Mouse (Mus musculus) urinary bladder, adult 18-20 months (tissue): ENCODE results near the gene Mrtfa.
A peak's percentile ranks its signal among the peaks of the same experiment; 100 is the strongest.

Experiments used
- DNase-seq, 2 experiments: peaks; one replicate each; pipeline ENCODE4 v3.0.0; 2022; ENCODE audit warnings: low spot score in 2 of 2, mixed read lengths in 2 of 2

The Mrtfa gene

DNA sequence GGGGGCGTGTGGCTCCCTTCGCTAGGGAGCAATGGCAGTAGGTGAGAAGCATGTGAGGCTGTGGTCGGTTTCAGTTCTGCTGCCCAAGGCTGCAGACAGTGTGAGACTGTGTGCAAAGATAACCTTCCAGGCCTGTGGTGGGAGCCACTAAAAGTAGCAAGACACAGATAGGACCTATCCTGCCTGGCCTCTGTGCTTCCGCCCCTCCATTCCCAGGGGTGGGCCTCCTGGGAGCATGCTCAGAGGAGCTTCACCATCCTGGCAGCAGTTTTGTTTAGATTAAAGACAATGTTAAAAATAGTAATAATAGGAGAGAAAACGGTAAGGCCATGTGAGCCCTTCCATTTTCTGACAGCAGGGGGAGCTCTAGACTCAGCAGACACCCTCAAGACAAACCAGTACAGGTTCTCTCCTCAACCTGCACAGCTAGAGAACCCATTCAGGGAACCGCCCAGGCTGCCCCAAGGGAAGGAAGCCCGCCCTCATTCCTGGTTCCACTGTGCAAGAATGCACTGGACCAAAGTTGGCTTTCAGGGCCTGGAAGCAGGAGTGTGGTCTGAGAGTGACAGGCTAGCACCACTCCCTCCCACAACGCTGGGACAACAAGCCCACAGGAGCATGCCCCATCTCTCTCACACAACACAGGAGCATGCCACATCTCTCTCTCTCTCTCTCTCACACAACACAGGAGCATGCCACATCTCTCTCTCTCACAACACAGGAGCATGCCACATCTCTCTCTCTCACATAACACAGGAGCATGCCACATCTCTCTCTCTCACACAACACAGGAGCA, 163.0 kb downstream of the Mrtfa start:
- DNase-seq = peak; percentile 48 to 79

DNA sequence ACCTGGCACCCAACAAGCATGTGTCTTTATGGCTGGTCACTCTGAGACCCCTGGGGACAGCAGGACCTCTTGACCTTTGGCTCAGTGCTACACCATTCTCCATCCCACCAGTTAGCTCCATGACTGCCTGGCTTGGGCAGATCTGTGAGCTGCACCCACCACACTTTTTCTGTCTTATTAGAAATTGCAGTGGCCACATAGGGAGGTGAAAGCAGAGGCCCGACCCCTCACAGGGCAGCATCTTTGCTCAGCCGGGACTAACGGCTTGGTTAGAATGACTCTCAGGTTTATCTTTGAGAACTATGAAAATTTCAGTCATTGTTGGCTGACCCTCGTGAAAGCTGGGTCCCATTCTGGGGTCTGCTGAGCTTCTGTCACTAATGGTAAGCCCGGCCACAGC, 163.7 kb downstream of the Mrtfa start:
- DNase-seq = no peak

DNA sequence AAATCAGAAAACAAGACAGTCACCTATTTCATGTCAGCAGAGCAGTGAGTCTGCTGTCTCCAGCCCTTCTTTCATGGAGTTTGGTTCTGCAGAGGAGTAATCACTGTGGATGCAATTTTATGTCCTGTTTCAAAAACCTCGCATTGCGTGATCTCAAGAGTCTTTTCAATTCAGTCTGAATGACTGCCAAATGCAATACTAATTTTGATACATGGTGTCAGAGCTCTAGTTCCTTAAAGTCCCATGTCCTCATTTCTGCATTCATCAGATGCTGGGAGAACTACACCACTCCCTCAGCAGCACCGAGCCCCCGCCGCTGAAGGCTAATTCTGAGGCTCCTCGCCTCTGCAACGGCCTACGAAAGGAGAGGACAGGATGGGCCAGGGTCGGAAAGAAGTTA, 166.7 kb downstream of the Mrtfa start:
- DNase-seq = no peak

DNA sequence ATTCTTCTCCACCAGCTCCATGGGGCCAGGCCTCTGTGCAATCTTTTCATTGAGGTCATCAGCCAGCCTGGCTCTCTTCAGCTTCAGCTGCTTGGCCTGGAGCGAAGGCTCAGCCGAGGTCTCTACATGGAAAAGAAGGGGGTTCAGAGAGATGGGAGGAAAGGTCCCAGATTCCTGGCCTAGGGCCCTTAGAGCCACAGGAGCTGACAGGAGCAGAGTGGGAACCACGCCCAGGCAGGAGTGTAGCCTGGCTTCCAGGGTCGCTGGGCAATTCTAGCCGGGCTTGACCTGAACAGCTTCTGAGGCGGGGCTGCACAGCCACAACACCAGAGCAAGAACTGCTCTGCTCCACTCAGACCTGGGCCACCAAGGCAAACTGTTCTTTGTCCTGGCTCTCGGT, 168.1 kb downstream of the Mrtfa start:
- DNase-seq = no peak

DNA sequence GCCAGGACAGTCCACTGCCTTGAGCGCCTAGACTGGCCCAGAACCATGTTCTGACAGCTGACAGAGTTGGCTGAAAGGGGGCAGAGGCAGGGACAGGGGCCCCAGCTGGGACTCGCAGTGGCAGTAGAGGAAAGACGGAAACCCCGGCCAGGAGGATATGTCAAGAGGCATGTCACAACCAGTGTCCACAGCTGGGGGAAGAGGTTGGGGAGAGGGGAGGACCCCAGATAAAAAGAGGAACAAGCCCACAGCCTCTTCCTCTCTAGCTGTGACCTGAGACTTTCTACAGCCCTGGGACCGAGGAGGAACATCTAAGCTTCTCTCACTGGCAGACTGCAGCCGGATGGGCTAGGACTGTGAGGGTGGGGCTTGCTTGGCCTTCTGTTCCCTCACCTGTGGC, 169.2 kb downstream of the Mrtfa start:
- no peak for DNase-seq

DNA sequence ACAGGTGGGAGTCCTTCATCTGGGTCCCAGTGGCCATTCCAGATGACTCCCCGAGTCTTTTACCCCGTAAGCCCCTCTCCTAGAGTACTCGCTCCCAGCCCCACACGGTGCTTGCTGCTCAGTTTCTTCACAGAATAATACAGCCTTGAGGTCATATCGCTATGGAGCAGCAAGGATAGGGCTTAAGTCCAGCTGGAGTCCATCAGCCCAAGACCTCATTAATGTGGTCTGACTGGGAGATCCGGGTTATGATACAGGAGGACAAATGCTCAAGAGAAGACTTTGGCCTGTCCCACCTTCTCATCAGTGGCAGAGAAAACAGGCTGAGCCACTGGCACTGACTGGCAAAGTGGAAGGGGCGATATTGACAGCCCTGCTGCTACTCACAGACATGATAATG, 173.2 kb downstream of the Mrtfa start:
- DNase-seq = no peak

DNA sequence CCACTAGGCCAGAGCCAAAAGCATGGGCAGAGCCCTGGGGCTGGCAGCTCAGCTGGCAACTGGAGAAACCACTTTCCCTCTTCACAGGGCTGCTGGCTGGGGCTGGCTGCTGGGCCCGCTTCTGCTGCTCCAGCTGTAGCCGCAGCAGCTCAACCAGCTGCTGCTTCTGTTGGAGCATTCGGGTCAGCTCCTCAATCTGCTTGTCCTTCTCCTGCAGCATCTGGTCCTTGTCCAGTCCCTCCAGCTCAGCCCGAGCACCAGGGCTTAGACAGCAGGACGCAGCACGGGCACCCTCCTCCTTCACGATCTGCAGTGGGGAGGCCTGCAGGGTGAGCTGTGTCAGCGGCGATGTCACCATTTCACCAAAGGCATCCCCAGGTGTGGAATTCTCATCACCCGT, 174.1 kb downstream of the Mrtfa start:
- DNase-seq = no peak

DNA sequence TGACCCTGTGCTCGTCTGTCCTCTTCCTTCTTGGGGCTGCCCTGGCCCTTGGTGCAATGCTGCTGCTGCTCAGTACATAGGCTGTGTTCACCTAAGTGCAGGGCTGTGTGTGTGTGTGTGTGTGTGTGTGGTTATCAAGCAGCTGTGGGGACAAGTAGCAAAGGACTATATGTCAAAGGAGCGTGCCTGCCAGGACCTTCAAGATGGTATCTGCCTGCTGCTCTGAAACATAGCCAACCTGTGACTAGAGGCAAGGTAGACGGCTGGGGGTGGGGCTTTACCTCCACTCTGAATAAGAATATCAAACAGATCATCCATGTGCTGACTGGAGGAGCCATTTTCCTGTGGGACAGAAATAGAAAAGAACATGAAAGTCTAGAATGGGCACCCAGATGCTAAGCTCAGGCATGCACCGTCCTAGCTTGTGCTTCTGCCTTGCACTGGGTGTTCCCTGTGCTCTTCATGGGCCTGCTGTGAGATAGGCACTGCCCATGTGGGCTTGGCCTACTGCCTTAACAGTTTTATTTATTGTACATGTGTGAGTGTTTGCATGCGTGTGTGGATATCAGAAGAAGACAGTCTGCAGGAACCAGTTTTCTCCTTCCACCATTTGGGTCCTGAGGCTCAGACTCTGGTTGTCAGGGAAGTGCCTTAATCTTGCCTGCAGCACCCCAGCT, 175.4 kb downstream of the Mrtfa start:
- no peak for DNase-seq

DNA sequence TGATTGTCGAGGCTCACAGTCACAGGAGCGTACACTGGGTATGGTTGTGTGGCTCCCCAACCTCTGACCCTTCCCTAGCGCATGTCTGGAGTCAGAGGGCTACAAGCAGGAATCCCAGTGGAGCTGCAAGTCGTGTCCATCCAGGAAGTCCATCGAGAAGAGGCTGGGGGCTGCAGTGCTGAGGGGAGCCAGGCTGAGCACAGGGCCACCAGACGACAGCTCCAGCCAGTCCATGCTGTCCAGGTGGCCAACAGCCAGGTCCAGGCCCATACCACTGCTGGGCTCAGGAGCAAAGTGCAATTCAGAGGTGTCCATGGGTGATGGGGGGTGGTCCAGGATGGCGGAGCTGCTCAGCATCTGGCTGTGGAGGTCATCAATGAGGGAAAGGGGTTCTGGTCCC, 177.4 kb downstream of the Mrtfa start:
- no peak for DNase-seq

DNA sequence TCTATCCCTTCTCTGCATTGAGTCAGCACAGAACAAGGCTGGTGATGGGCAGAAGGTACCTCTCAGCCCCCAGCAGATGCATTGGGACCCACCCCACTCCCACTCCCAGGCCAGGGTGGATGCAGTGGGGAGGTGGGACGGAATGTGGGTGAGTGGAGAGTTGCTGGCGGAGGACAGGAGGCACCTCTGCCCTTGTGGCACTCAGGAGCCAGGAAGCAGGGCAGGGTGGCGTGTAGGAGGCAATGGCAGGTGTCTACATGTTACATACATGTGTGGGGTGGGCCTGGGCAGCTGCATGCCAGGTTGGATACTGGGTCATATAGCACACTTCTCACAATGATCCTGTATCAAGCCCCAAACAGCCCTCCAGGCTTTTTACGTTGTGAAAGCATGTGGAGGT, 178.2 kb downstream of the Mrtfa start:
- DNase-seq = no peak

DNA sequence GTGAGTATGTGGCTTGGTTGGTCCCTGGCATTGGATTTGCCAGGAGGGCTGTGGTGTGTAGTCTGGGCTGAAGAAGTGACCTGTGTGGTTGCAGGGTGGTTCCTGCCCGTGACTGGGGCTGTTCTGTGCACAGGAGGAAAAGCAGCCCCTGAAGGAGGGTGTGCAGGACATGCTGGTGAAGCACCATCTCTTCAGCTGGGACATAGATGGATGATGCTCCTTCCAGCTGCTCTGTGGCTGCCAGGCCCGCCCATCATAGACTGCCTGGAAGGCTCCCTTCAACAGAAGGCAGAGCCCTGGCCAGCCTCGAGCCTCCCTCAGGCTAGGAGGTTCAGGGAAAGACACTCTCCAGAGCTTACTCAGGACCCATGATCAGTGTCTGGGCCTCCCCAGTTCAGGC, 179.0 kb downstream of the Mrtfa start:
- DNase-seq = no peak

DNA sequence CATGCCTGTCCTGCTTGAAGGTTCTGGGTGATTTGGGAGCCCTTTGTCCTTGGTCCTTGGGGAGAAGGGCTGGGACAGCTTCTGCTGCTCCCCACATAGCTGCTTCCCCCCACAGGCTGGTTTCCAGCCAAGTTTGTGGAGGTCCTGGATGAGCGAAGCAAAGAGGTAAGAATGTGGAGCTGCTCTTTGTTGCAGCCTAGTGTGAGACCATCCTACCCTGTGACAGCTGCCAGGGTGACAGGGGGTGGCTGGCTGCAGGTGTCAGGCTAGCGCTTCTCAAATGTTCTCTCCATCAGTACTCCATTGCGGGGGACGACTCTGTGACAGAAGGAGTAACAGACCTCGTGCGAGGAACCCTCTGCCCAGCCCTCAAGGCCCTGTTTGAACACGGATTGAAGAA, 180.4 kb downstream of the Mrtfa start:
- DNase-seq = no peak

DNA sequence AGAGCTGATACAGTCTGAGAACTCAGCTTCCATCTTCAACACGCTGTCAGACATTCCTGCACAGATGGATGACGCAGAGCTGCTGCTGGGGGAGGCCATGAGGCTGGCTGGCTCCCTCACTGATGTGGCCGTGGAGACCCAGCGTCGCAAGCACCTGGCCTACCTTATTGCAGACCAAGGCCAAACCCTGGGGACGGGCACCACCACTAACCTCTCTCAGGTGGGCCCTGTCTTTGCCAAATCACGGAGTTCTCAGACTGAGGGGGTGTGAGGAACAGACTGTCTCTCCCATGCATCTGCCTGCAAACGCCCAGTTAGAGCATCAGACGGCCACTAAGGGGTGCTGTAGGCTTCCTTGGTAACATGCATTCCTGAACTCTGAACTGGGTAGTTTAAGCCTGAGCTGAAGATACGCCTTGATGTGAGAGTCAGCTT, 181.9 kb downstream of the Mrtfa start:
- no peak for DNase-seq

DNA sequence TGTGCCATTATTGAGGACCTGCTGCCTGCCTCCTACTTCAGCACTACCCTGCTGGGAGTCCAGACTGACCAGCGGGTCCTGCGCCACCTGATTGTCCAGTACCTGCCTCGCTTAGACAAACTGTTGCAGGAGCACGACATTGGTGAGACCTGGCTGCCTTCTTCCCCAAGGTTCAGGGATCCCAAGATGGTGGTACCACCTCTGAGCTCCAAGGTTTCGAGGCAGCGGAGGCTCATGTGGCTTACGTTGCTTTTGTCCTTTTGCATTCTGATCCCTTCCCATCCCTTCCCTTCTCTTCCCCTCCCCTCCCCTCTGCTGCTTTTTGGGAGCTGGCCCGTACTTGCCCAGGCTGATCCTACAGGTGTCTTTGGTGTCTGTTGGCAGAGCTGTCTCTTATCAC, 182.7 kb downstream of the Mrtfa start:
- DNase-seq = no peak

DNA sequence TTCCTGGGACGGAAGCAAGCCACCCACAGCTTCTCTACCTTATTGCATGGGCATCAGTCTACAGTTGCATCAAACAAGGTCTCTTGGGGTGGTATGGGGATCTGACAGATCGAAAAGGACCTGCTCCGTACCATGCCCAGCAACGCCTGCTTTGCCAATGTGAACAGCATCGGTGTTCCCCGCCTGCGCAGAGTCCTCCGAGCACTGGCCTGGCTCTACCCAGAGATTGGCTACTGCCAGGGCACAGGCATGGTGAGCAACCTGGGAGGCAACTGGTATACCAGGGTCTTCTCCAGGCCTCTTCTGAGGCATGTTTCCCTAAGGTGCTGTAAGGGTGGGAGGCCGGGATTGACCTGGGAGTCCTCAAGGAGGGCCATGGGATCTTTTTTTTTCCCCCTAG, 183.2 kb downstream of the Mrtfa start:
- no peak for DNase-seq

DNA sequence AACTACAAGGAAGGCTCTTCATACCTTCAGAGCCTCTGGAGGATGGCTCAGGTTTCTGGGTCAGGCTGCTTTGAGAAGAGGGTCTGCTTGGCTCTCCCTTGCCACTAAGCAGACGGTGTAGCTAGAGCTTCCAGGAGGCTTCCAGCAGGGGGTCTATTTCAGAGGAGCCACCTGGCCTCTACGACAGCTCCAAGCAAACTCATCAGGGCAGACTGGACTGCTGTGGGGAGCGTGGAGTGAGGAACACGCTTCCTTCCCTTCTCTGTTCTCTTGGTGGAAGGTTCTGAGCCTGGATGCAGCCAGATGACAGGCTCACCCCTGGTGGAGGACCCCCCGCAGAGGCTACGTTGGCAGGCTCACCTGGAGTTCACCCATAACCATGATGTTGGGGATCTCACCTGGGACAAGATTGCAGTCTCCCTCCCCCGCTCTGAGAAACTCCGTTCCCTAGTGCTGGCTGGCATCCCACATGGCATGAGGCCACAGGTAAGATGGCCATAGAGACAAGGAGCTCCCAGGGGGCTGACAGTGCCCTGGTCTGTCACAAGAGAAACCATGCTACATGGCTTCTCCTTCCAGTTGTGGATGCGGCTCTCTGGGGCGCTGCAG, 184.3 kb downstream of the Mrtfa start:
- DNase-seq = no peak

DNA sequence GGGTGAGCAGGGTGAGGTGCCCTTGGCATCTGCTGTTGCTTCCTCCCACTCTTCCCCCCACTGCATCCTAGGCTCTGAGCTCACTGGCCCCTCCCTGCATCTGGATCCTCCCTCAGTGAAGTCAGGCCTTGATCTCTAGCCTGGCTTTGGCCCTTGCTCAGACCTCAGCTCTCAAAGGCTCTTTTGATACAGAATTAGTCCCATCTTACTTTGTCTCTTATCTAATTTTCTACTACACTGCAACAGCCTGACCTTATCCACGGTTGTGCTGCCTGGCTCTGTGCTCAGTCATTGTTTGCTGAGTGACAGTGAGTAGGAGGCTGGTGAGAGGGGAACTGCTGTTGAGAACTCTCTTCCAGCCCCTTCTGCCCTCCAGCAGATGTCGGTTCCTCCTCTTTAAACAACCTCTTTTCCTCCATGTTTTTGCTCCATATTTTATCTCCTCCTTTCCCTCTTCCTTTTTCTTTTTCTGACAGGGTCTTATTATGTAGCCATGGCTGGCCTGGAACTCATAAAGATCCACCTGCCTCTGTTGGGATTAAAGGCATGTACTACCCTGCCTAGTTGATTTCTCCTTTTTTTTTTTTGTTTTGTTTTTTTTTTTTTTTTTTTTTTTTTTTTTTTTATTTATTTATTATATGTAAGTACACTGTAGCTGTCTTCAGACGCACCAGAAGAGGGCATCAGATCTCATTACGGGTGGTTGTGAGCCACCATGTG, 190.0 kb downstream of the Mrtfa start:
- no peak for DNase-seq

DNA sequence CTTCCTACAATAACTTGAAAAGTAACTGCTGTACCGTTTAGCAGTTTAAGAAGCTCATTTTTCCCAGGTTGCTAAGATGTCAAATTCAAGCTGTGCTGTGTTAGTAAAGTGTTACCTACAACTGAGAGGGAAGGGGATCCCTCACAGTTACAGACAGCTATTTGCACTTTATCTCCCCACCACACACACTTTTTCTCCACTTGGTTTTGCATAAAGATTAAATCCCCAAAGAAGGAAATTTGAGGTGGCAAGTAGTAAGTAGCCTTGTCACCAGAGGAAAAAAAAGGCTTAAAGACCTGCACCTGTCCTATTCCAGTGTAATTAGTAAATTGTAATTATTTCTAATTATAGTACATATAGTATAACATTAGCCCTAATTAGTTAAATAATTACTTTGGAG, 193.5 kb downstream of the Mrtfa start:
- DNase-seq = no peak

DNA sequence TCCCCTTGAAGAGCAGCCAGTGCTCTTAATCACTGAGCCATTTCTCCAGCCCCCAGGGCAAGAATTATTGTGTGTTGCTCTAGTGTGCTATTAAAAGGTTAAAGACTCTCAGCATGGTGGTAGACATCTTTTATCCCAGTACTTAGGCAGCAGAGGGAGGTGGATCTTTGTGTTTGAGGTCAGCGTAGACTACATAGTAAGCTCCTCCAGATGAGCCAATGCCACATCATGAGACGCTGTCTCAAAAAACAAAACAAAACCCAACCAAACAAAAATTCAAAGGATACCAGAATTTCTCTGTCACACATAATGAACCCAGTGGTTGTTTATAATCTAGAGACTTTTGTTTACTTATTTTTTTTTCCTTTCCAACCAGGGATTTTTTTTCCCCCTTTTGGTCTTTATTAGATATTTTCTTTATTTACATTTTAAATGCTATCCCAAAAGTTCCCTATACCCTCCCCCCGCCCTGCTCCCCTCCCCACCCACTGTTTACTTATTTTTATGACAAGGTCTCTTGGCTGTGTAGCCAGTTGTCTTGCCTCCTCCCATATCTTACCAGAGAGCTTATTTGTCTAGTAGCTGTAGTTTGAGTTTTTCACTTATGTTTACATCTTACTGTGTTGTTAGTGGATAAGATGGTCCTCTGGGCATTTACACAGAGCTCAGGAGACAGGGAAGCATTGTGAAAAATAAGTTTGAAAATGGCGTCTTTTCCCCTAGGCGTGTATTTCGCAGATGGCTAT, 194.3 kb downstream of the Mrtfa start:
- no peak for DNase-seq

DNA sequence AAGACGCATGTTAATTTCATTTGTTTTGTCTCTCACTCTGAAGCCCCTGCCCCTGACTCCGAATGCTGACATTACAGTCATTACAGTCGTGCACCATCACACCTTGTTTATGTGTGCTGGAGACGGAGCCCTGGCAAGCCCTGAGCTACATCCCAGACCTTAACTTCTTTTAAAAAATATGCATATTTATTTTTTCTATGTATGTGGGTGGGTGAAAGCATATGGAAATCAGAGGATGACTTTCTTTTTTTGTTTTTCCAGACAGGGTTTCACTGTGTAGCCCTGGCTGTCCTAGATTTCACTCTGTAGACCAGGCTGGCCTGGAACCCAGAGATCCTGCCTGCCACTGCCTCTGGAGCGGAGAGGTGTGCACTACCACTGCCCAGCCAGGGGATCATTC, 195.6 kb downstream of the Mrtfa start:
- DNase-seq = no peak

DNA sequence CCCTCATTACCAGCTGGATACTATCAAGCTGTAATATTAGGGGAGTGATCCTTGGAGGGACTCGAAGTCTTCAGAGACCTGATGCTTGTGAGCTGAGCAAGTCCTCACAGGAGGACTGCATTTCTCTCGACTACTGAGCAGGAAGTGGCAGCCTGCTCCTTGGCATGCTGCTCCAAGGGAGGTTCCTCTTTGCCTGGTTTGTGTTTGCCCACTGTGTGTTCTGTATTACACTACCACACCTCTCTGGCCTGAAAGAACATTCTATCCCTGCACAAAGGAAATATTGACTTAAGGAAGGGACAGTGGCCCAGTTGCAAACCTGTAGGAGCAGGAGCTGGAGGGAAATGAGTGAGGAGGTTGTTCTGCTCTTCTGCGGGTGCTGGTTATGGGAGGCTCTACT, 200.8 kb downstream of the Mrtfa start:
- DNase-seq = peak in 1 of 2 experiments; percentile 51

DNA sequence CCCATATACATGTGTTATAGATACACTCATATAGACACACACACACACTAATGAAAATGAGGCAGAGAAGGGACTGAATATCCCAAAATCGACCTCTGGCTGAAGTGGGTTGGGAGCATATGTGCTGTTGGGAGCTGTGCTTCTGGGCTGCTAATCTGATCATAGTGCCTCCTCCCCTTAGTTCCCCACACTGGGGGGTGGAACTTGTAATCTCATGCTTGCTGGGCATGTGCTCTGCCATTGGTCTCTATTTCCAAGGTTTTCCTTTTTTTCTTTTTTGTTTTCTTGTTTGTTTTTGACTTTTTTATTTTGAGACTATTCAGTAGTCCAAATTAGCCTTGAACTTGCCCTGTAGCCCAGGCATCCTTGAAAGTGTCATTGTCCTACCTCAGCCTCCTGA, 202.2 kb downstream of the Mrtfa start:
- DNase-seq = no peak
